Mouse (Mus musculus) splenic B cell, adult 2 months (primary cell): Measurements from ENCODE around the gene Krt8.

Experiments
- DNase-seq: peaks from one replicate; pipeline ENCODE4 v3.0.0-alpha.2; 2011; ENCODE audit warnings: low read depth, low spot score
- H3K27me3 ChIP-seq: 2 replicates; pipeline ENCODE4 v1.6.1; 2012; ENCODE audit warnings: mild to moderate bottlenecking, low read length, moderate library complexity, mixed read lengths; ENCODE audit not compliant: control insufficient read depth, poor library complexity, insufficient read depth, severe bottlenecking
- H3K36me3 ChIP-seq: 2 replicates; pipeline ENCODE4 v1.6.1; 2012; ENCODE audit warnings: mild to moderate bottlenecking, low read length, moderate library complexity, mixed read lengths; ENCODE audit not compliant: control insufficient read depth, poor library complexity, insufficient read depth, severe bottlenecking

The Krt8 gene

GRCm38 (mm10) chr15:102017918-102018463 lies 13.7 kb upstream of the Krt8 start:
- Histone ChIP-seq H3K36me3 (no peaks in the 10 kb centered on the region), H3K27me3 (no peaks in the 10 kb centered on the region)
- peak; percentile 44 for DNase-seq

GRCm38 (mm10) chr15:102016787-102017186 lies 12.5 kb upstream of the Krt8 start:
- DNase-seq, result no peak
- no peaks in the 10 kb centered on the region for H3K36me3 ChIP-seq
- no peaks in the 10 kb centered on the region for H3K27me3 ChIP-seq

- DNase-seq, result no peak
- Histone ChIP-seq H3K27me3 (no peaks in the 10 kb centered on the region), H3K36me3 (no peaks in the 10 kb centered on the region)
Measured at GRCm38 (mm10) chr15:102016096-102016495, 11.8 kb upstream of the Krt8 start.

GRCm38 (mm10) chr15:102014848-102015247 lies 10.6 kb upstream of the Krt8 start:
- H3K36me3 ChIP-seq, result no peaks in the 10 kb centered on the region
- no peaks in the 10 kb centered on the region for H3K27me3 ChIP-seq
- DNase-seq, result no peak

- no peaks in the 10 kb centered on the region for H3K27me3 ChIP-seq
- no peaks in the 10 kb centered on the region for H3K36me3 ChIP-seq
- DNase-seq, result no peak
Measured at GRCm38 (mm10) chr15:102013651-102014050, 9.4 kb upstream of the Krt8 start.

- DNase-seq, result peak; percentile 60
- no peaks in the 10 kb centered on the region for H3K36me3 ChIP-seq
Measured at GRCm38 (mm10) chr15:102012260-102012765, 8.0 kb upstream of the Krt8 start.

GRCm38 (mm10) chr15:102010569-102011245 lies 6.4 kb upstream of the Krt8 start:
- H3K27me3 ChIP-seq, result no peaks in the 10 kb centered on the region
- no peak for DNase-seq
- no peaks in the 10 kb centered on the region for H3K36me3 ChIP-seq

More at GRCm38 (mm10) chr15:102012260-102012765, 8.0 kb upstream of the Krt8 start:
- no peaks in the 10 kb centered on the region for H3K27me3 ChIP-seq

GRCm38 (mm10) chr15:102007097-102008069 lies 3.1 kb upstream of the Krt8 start:
- H3K36me3 ChIP-seq, result no peaks in the 10 kb centered on the region
- DNase-seq, result no peak
- H3K27me3 ChIP-seq, result no peaks in the 10 kb centered on the region

GRCm38 (mm10) chr15:102006317-102006716 lies 2.0 kb upstream of the Krt8 start:
- Histone ChIP-seq H3K36me3 (no peaks in the 10 kb centered on the region), H3K27me3 (no peaks in the 10 kb centered on the region)
- DNase-seq, result no peak

GRCm38 (mm10) chr15:102005290-102005689 lies 1.0 kb upstream of the Krt8 start:
- no peak for DNase-seq
- no peaks in the 10 kb centered on the region for H3K36me3 ChIP-seq

GRCm38 (mm10) chr15:102003516-102003915 lies 766 bp downstream of the Krt8 start:
- no peaks in the 10 kb centered on the region for H3K27me3 ChIP-seq
- no peaks in the 10 kb centered on the region for H3K36me3 ChIP-seq
- DNase-seq, result no peak

More at GRCm38 (mm10) chr15:102005290-102005689, 1.0 kb upstream of the Krt8 start:
- no peaks in the 10 kb centered on the region for H3K27me3 ChIP-seq

- no peaks in the 10 kb centered on the region for H3K36me3 ChIP-seq
- no peak for DNase-seq
Measured at GRCm38 (mm10) chr15:102002646-102003488, 1.4 kb downstream of the Krt8 start.

GRCm38 (mm10) chr15:101999676-102000335 lies 4.5 kb downstream of the Krt8 start:
- DNase-seq, result no peak
- H3K27me3 ChIP-seq, result no peaks in the 10 kb centered on the region

More at GRCm38 (mm10) chr15:102002646-102003488, 1.4 kb downstream of the Krt8 start:
- H3K27me3 ChIP-seq, result no peaks in the 10 kb centered on the region

More at GRCm38 (mm10) chr15:101999676-102000335, 4.5 kb downstream of the Krt8 start:
- no peaks in the 10 kb centered on the region for H3K36me3 ChIP-seq
